Mouse (Mus musculus): ENCODE results near the gene Gp1ba. TPM values are rescaled to one million over a fixed set of nuclear protein-coding genes. Genes with fewer than 3 reads are reported as not detected.

The Gp1ba gene
- polyA plus RNA-seq, 1 experiment from 2014 or later, result 0.37 TPM

GRCm38 (mm10) chr11:70652884-70653344, 14.0 kb downstream of the Gp1ba start:
- Histone ChIP-seq H3K4me2 (ENCODE audit: low read length) (peak overlapping the region; percentile 98), H3K9ac (ENCODE audit: low read length) (peak overlapping the region; percentile 99), H3K9me3 (ENCODE audit: control insufficient read depth, low read length) (no peaks in the 10 kb centered on the region), H3K4me1 (replicated peaks; ENCODE audit: control insufficient read depth, insufficient read depth, low read length) (peaks cover 60% of the 10 kb centered on the region), H3K27me3 (replicated peaks; ENCODE audit: control insufficient read depth, insufficient read depth, low read length) (no peaks in the 10 kb centered on the region), H3K4me3 (ENCODE audit: low read depth, low read length) (peak overlapping the region; percentile 100), H3K36me3 (ENCODE audit: control insufficient read depth, insufficient read depth, low read length) (peaks cover 50% of the 10 kb centered on the region), H3K27ac (ENCODE audit: low read depth) (peak overlapping the region; percentile 98)
- WGBS, result 50% methylated on average over 6 of the region's 6 CpGs
- DNase-seq (ENCODE audit: low spot score) (no peak), ATAC-seq (replicated peaks; ENCODE audit: low FRiP score, low TSS enrichment, low read depth) (no peak)

- Histone ChIP-seq H3K27ac (ENCODE audit: low read depth) (peak overlapping the region; percentile 98), H3K27me3 (replicated peaks; ENCODE audit: control insufficient read depth, insufficient read depth, low read length) (no peaks in the 10 kb centered on the region), H3K9me3 (ENCODE audit: control insufficient read depth, low read length) (no peaks in the 10 kb centered on the region), H3K4me3 (ENCODE audit: low read depth, low read length) (peak overlapping the region; percentile 100), H3K4me1 (replicated peaks; ENCODE audit: control insufficient read depth, insufficient read depth, low read length) (peaks cover 57% of the 10 kb centered on the region), H3K36me3 (ENCODE audit: control insufficient read depth, insufficient read depth, low read length) (peaks cover 46% of the 10 kb centered on the region), H3K4me2 (ENCODE audit: low read length) (peak overlapping the region; percentile 98), H3K9ac (ENCODE audit: low read length) (peak overlapping the region; percentile 99)
- ATAC-seq (replicated peaks; ENCODE audit: low FRiP score, low TSS enrichment, low read depth) (peak; percentile 37), DNase-seq (ENCODE audit: low spot score) (peak; percentile 92)
- WGBS, result under 1% methylated on average over 54 of the region's 63 CpGs
These were observed 14.6 kb downstream of the Gp1ba start for GRCm38 (mm10) chr11:70653345-70654197.

GRCm38 (mm10) chr11:70654198-70654922, 15.4 kb downstream of the Gp1ba start, which contains the start of gene Pfn1:
Gene Pfn1 (minus strand): TSS chr11:70654644.
- ATAC-seq (replicated peaks; ENCODE audit: low FRiP score, low TSS enrichment, low read depth), result peak; percentile 33
- Histone ChIP-seq H3K9ac (ENCODE audit: low read length) (peak within 1 kb of the TSS; percentile 99), H3K27ac (ENCODE audit: low read depth) (peak within 1 kb of the TSS; percentile 98), H3K4me2 (ENCODE audit: low read length) (peak within 1 kb of the TSS; percentile 98), H3K9me3 (ENCODE audit: control insufficient read depth, low read length) (no peaks in the 10 kb centered on the region), H3K27me3 (replicated peaks; ENCODE audit: control insufficient read depth, insufficient read depth, low read length) (no peaks in the 10 kb centered on the region), H3K4me3 (ENCODE audit: low read depth, low read length) (peak within 1 kb of the TSS; percentile 100), H3K4me1 (replicated peaks; ENCODE audit: control insufficient read depth, insufficient read depth, low read length) (peaks cover 49% of the 10 kb centered on the region), H3K36me3 (ENCODE audit: control insufficient read depth, insufficient read depth, low read length) (peaks cover 38% of the 10 kb centered on the region)
- DNase-seq (ENCODE audit: low spot score), result peak; percentile 88
- under 1% methylated on average over 59 of the region's 61 CpGs for WGBS

GRCm38 (mm10) chr11:70654923-70655570, 16.1 kb downstream of the Gp1ba start:
- H3K4me2 ChIP-seq (ENCODE audit: low read length), result peak overlapping the region; percentile 98
- peaks cover 31% of the 10 kb centered on the region for H3K36me3 ChIP-seq (ENCODE audit: control insufficient read depth, insufficient read depth, low read length)
- H3K9me3 ChIP-seq (ENCODE audit: control insufficient read depth, low read length), result no peaks in the 10 kb centered on the region
- peaks cover 46% of the 10 kb centered on the region for H3K4me1 ChIP-seq (replicated peaks; ENCODE audit: control insufficient read depth, insufficient read depth, low read length)
- H3K4me3 ChIP-seq (ENCODE audit: low read depth, low read length), result peak overlapping the region; percentile 100
- H3K27me3 ChIP-seq (replicated peaks; ENCODE audit: control insufficient read depth, insufficient read depth, low read length), result no peaks in the 10 kb centered on the region
- peak overlapping the region; percentile 99 for H3K9ac ChIP-seq (ENCODE audit: low read length)
- DNase-seq (ENCODE audit: low spot score) (peak; percentile 93), ATAC-seq (replicated peaks; ENCODE audit: low FRiP score, low TSS enrichment, low read depth) (peak; percentile 34)
- WGBS, result 0% methylated on average over 48 of the region's 48 CpGs
- peak overlapping the region; percentile 98 for H3K27ac ChIP-seq (ENCODE audit: low read depth)

- Histone ChIP-seq H3K4me1 (replicated peaks; ENCODE audit: control insufficient read depth, insufficient read depth, low read length) (peaks cover 43% of the 10 kb centered on the region), H3K4me2 (ENCODE audit: low read length) (peak overlapping the region; percentile 98), H3K27me3 (replicated peaks; ENCODE audit: control insufficient read depth, insufficient read depth, low read length) (no peaks in the 10 kb centered on the region), H3K36me3 (ENCODE audit: control insufficient read depth, insufficient read depth, low read length) (peaks cover 24% of the 10 kb centered on the region), H3K9ac (ENCODE audit: low read length) (peak overlapping the region; percentile 99), H3K4me3 (ENCODE audit: low read depth, low read length) (peak overlapping the region; percentile 100), H3K9me3 (ENCODE audit: control insufficient read depth, low read length) (no peaks in the 10 kb centered on the region), H3K27ac (ENCODE audit: low read depth) (peak overlapping the region; percentile 98)
- DNase-seq (ENCODE audit: low spot score), result peak; percentile 81
- peak; percentile 63 for ATAC-seq (replicated peaks; ENCODE audit: low FRiP score, low TSS enrichment, low read depth)
- WGBS, result under 1% methylated on average over 58 of the region's 61 CpGs
These were observed 16.9 kb downstream of the Gp1ba start for GRCm38 (mm10) chr11:70655571-70656455.

- ATAC-seq (replicated peaks; ENCODE audit: low FRiP score, low TSS enrichment, low read depth) (no peak), DNase-seq (ENCODE audit: low spot score) (peak; percentile 66)
- peak overlapping the region; percentile 100 for H3K4me3 ChIP-seq (ENCODE audit: low read depth, low read length)
- H3K4me1 ChIP-seq (replicated peaks; ENCODE audit: control insufficient read depth, insufficient read depth, low read length), result peaks cover 36% of the 10 kb centered on the region
- peak overlapping the region; percentile 99 for H3K9ac ChIP-seq (ENCODE audit: low read length)
- peaks cover 21% of the 10 kb centered on the region for H3K36me3 ChIP-seq (ENCODE audit: control insufficient read depth, insufficient read depth, low read length)
- H3K4me2 ChIP-seq (ENCODE audit: low read length), result peak overlapping the region; percentile 98
- WGBS, result 8% methylated on average over 16 of the region's 16 CpGs
- H3K9me3 ChIP-seq (ENCODE audit: control insufficient read depth, low read length), result no peaks in the 10 kb centered on the region
- no peaks in the 10 kb centered on the region for H3K27me3 ChIP-seq (replicated peaks; ENCODE audit: control insufficient read depth, insufficient read depth, low read length)
- peak overlapping the region; percentile 98 for H3K27ac ChIP-seq (ENCODE audit: low read depth)
These were observed 17.6 kb downstream of the Gp1ba start for GRCm38 (mm10) chr11:70656456-70656927.

- peak within 1 kb of the TSS; percentile 100 for H3K4me3 ChIP-seq (ENCODE audit: low read depth, low read length)
- H3K9me3 ChIP-seq (ENCODE audit: control insufficient read depth, low read length), result no peaks in the 10 kb centered on the region
- no peaks in the 10 kb centered on the region for H3K27me3 ChIP-seq (replicated peaks; ENCODE audit: control insufficient read depth, insufficient read depth, low read length)
- 22% methylated on average over 3 of the region's 3 CpGs for WGBS
- H3K9ac ChIP-seq (ENCODE audit: low read length), result peak within 1 kb of the TSS; percentile 99
- peak within 1 kb of the TSS; percentile 98 for H3K27ac ChIP-seq (ENCODE audit: low read depth)
- DNase-seq (ENCODE audit: low spot score) (no peak), ATAC-seq (replicated peaks; ENCODE audit: low FRiP score, low TSS enrichment, low read depth) (no peak)
- peaks cover 31% of the 10 kb centered on the region for H3K4me1 ChIP-seq (replicated peaks; ENCODE audit: control insufficient read depth, insufficient read depth, low read length)
- H3K4me2 ChIP-seq (ENCODE audit: low read length), result peak within 1 kb of the TSS; percentile 98
- H3K36me3 ChIP-seq (ENCODE audit: control insufficient read depth, insufficient read depth, low read length), result peaks cover 18% of the 10 kb centered on the region
These were observed 18.0 kb downstream of the Gp1ba start, which contains the start of gene Eno3 for GRCm38 (mm10) chr11:70656964-70657363. Gene Eno3 (plus strand): TSS chr11:70657202.

Measured in intestine, embryonic 14.5 days (tissue).